Mouse (Mus musculus) frontal cortex, postnatal 36 days (tissue): ENCODE measurements around the gene Fzd10.

ENCODE experiments used
- DNase-seq, 2 experiments: peaks; one replicate each; pipeline ENCODE4 v3.0.0; 2022; ENCODE audit warnings: low spot score in 2 of 2

Fzd10 gene

DNA sequence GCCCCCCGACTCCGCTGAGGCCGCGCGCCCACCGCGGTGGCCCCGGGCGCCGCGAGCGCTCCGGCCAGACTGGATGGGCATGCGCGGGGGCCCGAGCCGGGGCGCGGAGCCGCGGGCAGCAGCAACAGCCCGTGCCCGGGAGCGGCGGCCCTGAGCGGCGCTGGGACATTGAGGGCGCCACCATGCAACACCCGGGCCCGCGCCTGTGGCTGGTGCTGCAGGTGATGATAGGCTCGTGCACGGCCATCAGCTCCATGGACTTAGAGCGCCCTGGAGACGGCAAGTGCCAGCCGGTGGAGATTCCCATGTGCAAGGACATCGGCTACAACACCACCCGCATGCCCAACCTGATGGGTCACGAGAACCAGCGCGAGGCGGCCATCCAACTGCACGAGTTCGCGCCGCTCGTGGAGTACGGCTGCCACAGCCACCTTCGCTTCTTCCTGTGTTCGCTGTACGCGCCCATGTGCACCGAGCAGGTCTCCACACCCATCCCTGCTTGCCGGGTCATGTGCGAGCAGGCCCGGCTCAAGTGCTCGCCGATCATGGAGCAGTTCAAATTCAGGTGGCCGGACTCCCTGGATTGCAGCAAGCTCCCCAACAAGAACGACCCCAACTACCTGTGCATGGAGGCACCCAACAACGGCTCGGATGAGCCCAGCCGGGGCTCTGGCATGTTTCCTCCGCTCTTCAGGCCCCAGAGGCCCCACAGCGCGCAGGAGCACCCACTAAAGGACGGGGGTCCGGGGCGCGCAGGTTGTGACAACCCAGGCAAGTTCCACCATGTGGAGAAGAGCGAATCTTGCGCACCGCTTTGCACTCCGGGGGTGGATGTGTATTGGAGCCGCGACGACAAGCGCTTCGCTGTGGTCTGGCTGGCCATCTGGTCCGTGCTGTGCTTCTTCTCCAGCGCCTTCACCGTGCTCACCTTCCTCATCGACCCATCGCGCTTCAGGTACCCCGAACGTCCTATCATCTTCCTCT lies 684 bp downstream of the Fzd10 start:
- no peak for DNase-seq

DNA sequence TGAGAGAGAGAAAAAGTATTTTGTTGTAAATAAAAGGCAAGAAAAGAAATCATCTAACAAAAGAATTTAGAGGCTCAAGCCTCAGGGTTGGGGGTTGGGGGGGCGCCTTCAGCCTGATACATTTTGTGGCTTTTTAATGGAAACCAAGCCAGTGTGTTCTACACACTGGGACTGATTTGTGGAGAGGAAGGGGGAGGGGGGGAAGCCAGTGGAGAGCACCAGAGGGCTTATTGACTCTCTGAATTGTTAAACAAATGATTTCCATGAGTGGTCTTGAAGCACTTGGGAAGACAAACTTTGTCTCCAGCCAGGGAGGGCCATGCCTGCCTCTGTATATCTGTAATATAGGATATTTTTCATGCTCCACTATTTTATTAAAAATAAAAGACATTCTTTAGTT lies 3.0 kb downstream of the Fzd10 start:
- no peak for DNase-seq

DNA sequence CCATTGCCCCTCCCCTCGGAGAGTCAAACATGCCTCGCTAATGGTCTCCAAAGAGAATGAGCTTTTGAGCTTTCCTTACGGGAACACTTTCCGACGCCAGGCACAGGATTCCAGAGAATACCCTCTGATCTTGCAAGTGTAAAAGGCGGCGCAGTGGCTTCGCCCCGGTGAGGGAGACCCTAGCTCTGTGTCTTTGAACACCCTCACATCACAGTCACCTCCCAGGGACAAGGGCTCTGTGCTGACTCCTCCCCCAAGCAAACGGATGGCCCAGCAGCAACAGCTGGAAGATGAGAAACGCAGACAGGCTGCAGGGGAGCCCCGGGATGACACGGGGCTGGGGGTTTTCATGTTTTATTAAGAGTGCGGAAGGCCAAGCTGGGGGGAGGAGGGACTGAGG lies 6.0 kb downstream of the Fzd10 start:
- no peak for DNase-seq

GRCm38 (mm10) chr5:128609091-128609490 lies 8.4 kb downstream of the Fzd10 start:
- DNase-seq: no peak

GRCm38 (mm10) chr5:128617621-128618020 lies 17.0 kb downstream of the Fzd10 start:
- no peak for DNase-seq

DNA sequence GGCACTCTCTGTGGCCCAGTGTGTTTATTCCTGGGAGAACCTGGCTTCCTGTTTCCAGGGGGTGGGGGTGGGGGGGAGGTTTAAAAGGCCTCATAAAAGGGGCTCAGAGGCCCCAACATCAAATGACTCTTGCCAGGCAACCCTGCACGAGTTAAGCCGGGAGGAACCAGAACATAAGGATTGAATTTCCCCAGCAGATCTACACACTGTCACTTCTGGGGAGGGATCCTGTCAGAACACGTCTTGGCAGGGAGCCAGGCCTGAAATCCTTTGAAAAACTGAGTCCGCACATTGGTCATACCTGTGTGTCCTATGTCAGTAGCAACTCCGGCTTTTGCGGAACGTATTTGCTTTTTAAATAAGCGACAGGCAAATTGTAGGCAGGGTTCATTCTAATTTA lies 19.3 kb downstream of the Fzd10 start:
- DNase-seq: no peak

- DNase-seq: no peak
Measured at GRCm38 (mm10) chr5:128620408-128620807, 19.8 kb downstream of the Fzd10 start.

GRCm38 (mm10) chr5:128627763-128628162 lies 27.1 kb downstream of the Fzd10 start:
- DNase-seq: no peak

- DNase-seq: no peak
Measured at GRCm38 (mm10) chr5:128636648-128637047, 36.0 kb downstream of the Fzd10 start.

DNA sequence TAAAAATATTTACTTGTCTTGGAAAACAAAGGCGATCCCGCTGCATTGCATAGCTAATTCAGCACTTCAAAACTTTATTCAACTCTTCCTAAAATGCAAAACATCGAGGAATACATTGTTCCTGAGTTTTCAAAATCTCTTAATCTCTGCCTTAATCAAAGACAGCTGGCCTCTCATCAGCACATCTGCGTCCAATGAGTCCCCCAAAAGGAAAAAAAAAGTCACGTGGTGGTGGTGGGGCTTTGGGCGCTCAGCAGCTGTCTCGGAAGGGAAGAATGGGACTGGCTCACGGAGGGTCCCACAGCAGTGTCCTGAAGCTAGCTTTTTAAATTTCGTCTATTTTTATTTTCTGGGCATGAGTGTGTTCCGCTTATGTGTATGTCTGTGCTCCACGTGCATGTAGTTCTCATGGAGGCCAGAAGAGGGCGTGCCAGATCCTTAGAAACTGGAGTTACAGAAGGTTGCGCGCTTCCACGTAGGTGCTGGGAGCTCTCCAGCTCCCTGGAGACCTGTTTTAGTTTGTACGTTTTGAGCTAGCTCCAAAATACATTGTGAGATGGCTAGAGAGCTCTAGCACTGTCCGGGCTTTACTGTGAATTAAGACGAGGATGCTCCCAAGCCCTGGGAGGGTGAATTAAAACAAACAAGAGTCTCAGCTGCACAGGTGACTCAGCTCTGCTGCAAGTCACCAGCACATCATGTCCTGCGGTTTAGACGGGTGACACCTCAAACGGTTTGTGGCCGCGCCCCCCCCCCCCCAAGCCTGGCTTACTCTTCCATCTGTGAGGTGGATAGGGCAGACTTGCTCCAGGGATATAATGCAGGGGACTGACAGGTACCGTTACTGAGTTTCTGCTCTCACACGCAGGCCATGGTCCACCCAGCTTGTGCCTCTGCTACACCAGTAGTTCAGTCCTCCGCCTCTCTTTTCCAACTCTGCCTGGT lies 36.7 kb downstream of the Fzd10 start:
- no peak for DNase-seq

DNA sequence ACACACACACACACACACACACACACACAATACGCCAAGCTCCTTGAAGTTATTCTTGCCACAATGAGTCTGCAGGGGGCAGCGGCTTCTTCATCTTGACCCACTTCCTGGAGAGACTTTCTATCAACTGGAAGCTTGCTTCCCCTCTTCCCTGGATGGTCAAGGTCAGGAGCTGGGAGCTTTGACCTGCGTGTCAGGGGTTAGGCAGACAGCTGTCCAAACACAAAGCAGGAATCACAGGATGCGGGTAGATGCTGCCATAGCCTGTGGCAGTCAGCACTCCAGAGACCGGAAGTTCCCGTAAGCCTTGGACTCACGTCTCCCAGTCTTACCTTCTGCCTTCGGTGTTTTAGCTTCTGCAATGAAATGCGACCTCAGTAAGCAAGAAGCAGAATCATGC lies 38.1 kb downstream of the Fzd10 start:
- DNase-seq: no peak

DNA sequence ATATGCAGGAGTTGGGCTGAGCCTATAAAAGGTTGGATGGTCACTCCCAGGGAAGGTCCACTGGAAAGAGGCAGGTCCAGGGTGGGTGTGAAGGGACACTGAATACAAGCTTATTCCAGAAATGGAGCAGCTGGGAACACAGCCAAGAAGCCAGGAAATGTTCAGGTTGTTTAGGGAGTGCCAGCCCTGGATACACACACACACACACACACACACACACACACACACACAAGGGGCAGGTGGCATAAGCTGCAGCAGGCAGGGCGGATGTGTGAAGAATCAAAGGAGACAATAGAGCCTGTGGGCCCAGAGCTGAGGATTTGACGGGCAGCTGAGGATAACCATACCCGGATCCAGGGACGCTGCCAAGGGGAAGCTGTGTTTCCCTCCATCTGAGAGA lies 42.4 kb downstream of the Fzd10 start:
- DNase-seq: no peak

DNA sequence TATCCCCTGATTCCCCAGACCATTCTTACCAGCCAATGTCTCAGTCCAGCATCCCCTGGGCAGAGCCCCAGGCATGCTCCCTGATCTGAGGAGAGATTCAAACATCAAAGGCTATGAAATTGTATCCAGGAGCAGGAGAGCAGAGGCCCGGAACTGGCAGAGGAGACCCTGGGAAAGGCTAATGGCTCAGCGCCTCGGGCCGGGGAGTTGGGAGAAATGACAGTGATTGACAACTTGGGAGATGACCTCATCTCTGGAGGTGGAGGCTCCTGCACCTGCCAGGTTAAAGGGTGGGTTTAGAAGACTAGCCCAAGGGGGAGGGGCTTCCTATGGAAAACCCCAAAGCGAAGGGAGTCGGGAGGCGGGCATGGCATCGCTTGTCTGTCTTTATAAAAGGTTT lies 45.1 kb downstream of the Fzd10 start:
- DNase-seq: no peak

- no peak for DNase-seq
Measured at GRCm38 (mm10) chr5:128646286-128646685, 45.6 kb downstream of the Fzd10 start.

DNA sequence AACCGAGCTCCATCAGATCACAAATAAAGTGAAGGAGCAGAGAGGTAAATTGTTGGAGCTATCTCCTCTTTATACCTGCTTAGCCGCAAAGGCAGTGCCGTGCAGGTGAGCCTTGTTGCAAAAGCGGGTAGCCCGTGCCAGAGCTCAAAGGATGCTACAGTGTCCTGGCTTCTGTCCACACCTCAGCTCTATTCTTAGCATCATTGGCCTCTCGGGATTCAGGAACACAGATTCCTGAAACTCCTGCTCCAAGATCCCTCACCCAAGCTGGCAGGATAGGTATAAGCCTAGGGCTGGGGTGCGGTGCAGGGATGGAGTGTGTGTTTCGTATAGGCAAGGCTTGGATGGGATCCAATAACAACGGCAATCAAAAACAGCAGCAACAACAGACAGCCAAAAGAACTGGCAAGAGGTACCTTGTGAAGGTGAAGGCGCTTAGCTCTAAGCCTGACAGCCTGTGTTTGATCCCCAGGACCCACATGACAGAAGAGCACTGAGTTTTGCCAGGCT lies 46.6 kb downstream of the Fzd10 start:
- no peak for DNase-seq

- no peak for DNase-seq
Measured at GRCm38 (mm10) chr5:128649336-128649897, 48.8 kb downstream of the Fzd10 start.
